Mouse (Mus musculus): ENCODE measurements around the gene Grk3.

Grk3 gene

GRCm38 (mm10) chr5:112872999-112873398, 142.6 kb downstream of the Grk3 start:
- no peak for DNase-seq (ENCODE audit: low read depth, low spot score)

DNA sequence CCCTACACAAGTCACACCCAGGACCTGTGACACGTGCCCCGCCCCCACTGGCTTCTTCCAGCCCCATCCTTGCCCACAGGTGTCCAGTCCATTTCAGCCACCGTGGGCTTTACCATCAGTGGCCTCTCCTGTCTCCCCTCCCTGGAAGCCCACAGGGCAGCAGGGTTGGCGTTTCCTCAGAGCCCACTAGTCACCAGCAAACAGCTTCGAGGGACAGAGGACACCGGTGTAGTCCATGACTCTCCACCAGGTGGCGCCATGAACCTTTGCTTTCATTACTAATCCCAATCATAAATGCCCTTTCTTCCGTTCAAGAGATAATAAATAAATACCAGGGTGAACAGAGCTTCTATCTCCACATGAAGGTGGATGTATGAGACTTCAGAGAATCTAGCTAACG, 144.9 kb downstream of the Grk3 start:
- peak; percentile 61 for DNase-seq (ENCODE audit: low read depth, low spot score)

- DNase-seq (ENCODE audit: low read depth, low spot score), result no peak
Observed at GRCm38 (mm10) chr5:112868620-112869019, 147.0 kb downstream of the Grk3 start.

- no peak for DNase-seq (ENCODE audit: low read depth, low spot score)
Observed at GRCm38 (mm10) chr5:112864719-112865367, 150.7 kb downstream of the Grk3 start.

All from retina, postnatal 7 days (tissue).